Mouse (Mus musculus): ENCODE results near the gene Mtus2.

DNA sequence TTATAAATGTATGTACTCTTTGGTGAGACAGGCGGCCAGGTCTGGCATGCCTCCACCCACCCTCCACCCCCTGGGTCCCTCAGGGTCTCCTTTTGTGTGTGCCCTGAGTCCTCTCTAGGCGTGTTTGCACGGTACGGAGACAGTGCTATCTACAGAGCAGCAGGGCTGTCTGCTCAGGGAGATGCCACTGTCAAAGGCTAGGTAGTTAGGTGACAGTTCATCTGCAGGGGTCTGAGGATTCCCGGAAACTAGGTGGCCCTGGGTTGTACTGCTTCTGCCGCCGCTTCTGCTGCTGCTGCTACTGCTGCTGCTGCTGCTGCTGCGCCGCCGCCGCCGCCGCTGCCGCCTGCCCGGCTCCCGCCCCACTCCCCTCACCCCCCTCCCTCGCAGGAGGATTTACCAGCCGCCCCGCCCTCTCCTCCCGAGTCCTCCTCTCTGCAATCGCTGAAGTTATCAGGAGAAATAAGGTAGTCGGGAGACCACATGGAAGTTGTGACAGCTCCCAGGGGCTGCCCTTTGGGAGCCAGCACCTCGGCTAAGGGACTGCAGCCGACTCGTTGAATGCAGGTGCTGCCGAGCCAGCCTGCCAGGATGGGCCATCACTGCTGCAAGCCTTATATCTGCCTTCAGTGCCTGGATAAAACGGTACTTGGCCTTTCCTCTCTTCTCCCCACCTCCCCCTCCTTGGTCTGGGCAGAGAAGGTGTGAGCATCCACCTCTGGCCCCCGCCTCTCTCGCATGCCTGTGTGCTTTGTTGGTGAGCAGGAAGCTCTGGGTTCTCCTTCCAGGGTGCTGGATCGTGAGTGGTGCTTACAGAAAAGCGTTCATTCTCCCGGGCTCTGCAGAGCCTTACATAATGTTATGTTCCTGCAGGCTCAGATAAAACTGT lies 307.9 kb downstream of the Mtus2 start:
- TF ChIP-seq CTCF (conservative IDR thresholded peaks at IDR 0.05; ENCODE audit: insufficient read depth, insufficient read length, low read depth, low read length) (no peak), POLR2A (IDR thresholded peaks at IDR 0.05; ENCODE audit: low read depth, low read length) (no peak)
